Mouse (Mus musculus) small intestine, adult 2 months (tissue): Measurements from ENCODE around the gene Slc12a6.

Experiments
- CTCF ChIP-seq: fragments of 200-500 bp; IDR thresholded peaks from 2 replicates; pipeline ENCODE4 v1.5.1; 2012; ENCODE audit warnings: low read depth, mild to moderate bottlenecking, control low read depth, inconsistent platforms, low read length, moderate library complexity, mixed read lengths; ENCODE audit not compliant: insufficient replicate concordance, insufficient read length; ENCODE audit errors: extremely low read depth
- POLR2A ChIP-seq: fragments of 200-500 bp; IDR thresholded peaks from 2 replicates; pipeline ENCODE4 v1.6.1; 2012; ENCODE audit warnings: low read depth, mild to moderate bottlenecking, control low read depth, inconsistent platforms, low read length, moderate library complexity

- TF ChIP-seq CTCF (peak; percentile 38; the same call in 1 of the 2 replicates), POLR2A (no peak)
Observed at GRCm38 (mm10) chr2:112339736-112340135, 74.1 kb downstream of the Slc12a6 start.
